Mouse (Mus musculus) stomach, embryonic 16.5 days (tissue): Measurements from ENCODE around the gene Ddx23. TPM values are rescaled to one million over a fixed set of nuclear protein-coding genes. Genes with fewer than 3 reads are reported as not detected.
A peak's percentile ranks its signal among the peaks of the same experiment; 100 is the strongest.

Source experiments
- ATAC-seq: fragments of 200-750 bp; cut with Nextera tagmentation; 2 replicates; pipeline ENCODE4 v1.8.0; 2017; ENCODE audit warnings: moderate number of reproducible peaks, moderate TSS enrichment; ENCODE audit not compliant: insufficient read depth, low FRiP score
- H3K27ac ChIP-seq: fragments of 300-500 bp; sonication (generic); 2 replicates; pipeline ENCODE4 v1.5.1; 2014; ENCODE audit warnings: low read length
- H3K27me3 ChIP-seq: fragments of 300-500 bp; sonication (generic); 2 replicates; pipeline ENCODE4 v1.6.1; 2014; ENCODE audit warnings: low read length, control low read depth, mixed read lengths; ENCODE audit not compliant: control insufficient read depth, insufficient read depth
- H3K36me3 ChIP-seq: fragments of 300-500 bp; sonication (generic); 2 replicates; pipeline ENCODE4 v1.6.1; 2014; ENCODE audit warnings: low read length; ENCODE audit not compliant: control insufficient read depth, insufficient read depth
- H3K4me1 ChIP-seq: fragments of 300-500 bp; sonication (generic); 2 replicates; pipeline ENCODE4 v1.6.1; 2014; ENCODE audit warnings: low read length, control low read depth, mixed read lengths; ENCODE audit not compliant: control insufficient read depth, insufficient read depth
- H3K4me2 ChIP-seq: fragments of 300-500 bp; sonication (generic); 2 replicates; pipeline ENCODE4 v1.6.1; 2014; ENCODE audit warnings: low read depth, low read length, mixed read lengths
- H3K4me3 ChIP-seq: fragments of 300-500 bp; sonication (generic); replicated peaks from 2 replicates; pipeline ENCODE4 v1.5.1; 2014; ENCODE audit warnings: mild to moderate bottlenecking, low read length
- H3K9ac ChIP-seq: fragments of 300-500 bp; sonication (generic); 2 replicates; pipeline ENCODE4 v1.6.1; 2014; ENCODE audit warnings: low read length
- H3K9me3 ChIP-seq: fragments of 300-500 bp; sonication (generic); replicated peaks from 2 replicates; pipeline ENCODE4 v1.6.1; 2016; ENCODE audit warnings: low read length, control low read depth; ENCODE audit not compliant: control insufficient read depth
- WGBS: fragments of 180-500 bp; shearing (Covaris S2); extraction: QIAGEN DNeasy Blood & Tissue Kit; methylation state at CpG from one replicate; pipeline ENCODE4 v1.1.7; 2014; 5-methylcytosine and 5-hydroxymethylcytosine counted together
- polyA plus RNA-seq: library from polyadenylated mRNA; unstranded; fragments of >200 nt; fragmentation: Nextera tagmentation; extraction: Ambion mirVana; gene quantifications from 2 replicates; pipeline ENCODE4 v1.2.1, GENCODE M21; 2015

Ddx23 gene
- polyA plus RNA-seq, result 17.0 and 18.6 TPM in 2 replicates

DNA sequence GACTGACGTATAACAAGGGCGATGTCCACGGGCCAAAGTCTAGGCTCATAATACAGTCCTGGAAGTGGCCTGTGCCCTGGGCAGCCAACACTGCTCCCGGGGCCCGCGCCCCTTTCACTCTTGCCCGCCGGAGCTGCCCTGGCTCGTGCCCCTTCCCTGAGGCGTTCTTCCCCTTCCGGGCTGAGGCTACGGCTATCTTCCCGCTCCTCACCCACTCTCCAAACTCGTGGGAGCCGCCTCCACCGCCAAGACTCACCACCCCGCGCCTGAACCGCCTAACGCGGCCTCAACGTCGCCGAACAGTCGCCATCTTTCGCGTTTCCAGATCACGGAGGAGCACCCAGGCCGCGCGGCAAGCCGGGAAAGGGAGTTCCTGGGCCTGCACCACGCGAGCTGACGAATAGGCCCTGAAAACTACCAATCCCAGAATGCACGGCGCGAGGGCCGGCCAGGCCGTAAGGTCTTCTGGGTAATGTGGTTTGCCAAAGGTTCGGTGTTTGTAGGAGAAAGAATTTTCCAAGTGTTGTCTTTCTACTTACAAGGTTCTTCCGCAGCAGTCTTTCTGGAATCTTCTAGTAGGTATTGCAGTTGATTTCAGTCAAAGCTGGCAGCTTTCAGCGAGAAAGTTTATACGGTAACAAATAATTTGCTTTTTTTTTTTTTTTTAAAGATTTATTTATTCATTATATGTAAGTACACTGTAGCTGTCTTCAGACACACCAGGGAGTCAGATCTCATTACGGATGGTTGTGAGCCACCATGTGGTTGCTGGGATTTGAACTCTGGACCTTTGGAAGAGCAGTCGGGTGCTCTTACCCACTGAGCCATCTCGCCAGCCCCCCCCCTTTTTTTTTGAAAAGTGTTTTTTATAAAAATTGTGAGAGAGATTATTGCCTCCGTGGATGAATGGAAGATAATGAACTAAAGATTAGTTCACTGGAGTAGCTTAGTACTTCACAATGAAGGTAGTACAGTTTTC is at the start of gene Ddx23:
Gene Ddx23 (minus strand): TSS at position 328 of the 979 bp plus-strand sequence.
- Histone ChIP-seq H3K27me3 (no peaks in the 10 kb centered on the region), H3K4me1 (no peaks in the 10 kb centered on the region), H3K4me2 (peak within 1 kb of the TSS; percentile 68), H3K27ac (peak within 1 kb of the TSS; percentile 90), H3K9ac (peak within 1 kb of the TSS; percentile 94), H3K36me3 (peaks cover 5% of the 10 kb centered on the region), H3K4me3 (peak within 1 kb of the TSS; percentile 76), H3K9me3 (no peaks in the 10 kb centered on the region)
- peak; percentile 97 for ATAC-seq
- WGBS, result 3% methylated on average over 47 of the region's 48 CpGs

DNA sequence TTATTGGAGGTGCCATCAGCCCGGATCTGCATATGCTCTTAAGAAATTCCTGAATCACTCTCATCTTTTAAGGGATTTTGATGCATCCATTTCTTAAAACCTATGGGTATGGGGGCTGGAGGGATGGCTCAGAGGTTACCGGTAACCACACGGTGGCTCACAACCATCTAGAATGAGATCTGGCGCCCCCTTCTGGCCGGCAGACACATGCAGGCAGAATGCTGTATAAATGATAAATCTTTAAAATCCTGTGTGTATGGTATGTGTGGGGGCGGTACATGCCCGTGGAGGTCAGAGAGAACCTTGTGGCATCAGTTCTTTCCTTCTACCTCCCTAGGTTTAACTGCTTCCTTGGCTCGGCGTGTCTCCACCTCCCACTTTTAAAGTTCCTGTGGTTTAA is 47.7 kb upstream of the Ddx23 start:
- Histone ChIP-seq H3K9me3 (no peaks in the 10 kb centered on the region), H3K9ac (no peak overlapping the region), H3K4me3 (no peak overlapping the region), H3K36me3 (no peaks in the 10 kb centered on the region), H3K4me2 (no peak overlapping the region), H3K27me3 (no peaks in the 10 kb centered on the region), H3K4me1 (no peaks in the 10 kb centered on the region), H3K27ac (no peak overlapping the region)
- no peak for ATAC-seq
- WGBS, result 13% methylated on average over 9 of the region's 9 CpGs

DNA sequence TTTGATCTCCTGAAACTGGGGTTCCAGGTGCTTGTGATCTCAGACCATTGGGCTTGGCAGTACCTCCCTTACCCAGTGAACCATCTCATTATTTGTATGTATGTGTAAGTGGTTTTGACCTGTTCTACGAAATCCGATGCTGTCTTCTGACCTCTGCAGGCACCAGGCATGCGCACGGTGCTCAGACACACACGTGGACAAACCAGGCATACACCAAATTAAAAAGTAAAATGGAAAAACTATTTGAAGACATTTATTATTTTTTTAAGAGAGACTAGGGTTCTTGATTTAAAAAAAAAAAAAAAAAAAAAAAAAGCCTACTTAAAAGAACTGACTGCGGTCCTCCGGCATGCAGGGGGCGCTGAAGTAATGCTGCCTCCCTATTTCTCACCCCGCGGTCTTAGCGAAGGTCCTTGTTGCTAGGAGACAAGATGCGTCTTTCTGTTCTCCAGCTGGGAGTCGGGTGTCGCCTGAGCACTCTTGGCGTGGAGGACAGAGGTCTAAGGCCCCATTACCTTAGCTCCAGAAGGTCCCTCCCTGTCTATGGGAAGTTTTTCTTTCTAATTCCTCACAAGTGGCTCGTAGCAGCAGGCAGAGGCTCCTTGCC is 45.2 kb upstream of the Ddx23 start, which contains the start of gene Ccdc65:
Gene Ccdc65 (plus strand): TSS at position 442 of the 607 bp plus-strand sequence.
- ATAC-seq, result peak; percentile 56; the same call in 1 of the 2 replicates
- Histone ChIP-seq H3K4me2 (peak within 1 kb of the TSS; percentile 51), H3K4me3 (peak within 1 kb of the TSS; percentile 41), H3K36me3 (no peaks in the 10 kb centered on the region), H3K27ac (no peak within 1 kb of the TSS), H3K4me1 (no peaks in the 10 kb centered on the region), H3K9ac (0 out of 2 replicates have a peak within 1 kb of the TSS, but pooled peaks have one; percentile 5), H3K27me3 (peaks cover 4% of the 10 kb centered on the region; the same call in 1 of the 2 replicates), H3K9me3 (no peaks in the 10 kb centered on the region)
- 16% methylated on average over 16 of the region's 16 CpGs for WGBS

DNA sequence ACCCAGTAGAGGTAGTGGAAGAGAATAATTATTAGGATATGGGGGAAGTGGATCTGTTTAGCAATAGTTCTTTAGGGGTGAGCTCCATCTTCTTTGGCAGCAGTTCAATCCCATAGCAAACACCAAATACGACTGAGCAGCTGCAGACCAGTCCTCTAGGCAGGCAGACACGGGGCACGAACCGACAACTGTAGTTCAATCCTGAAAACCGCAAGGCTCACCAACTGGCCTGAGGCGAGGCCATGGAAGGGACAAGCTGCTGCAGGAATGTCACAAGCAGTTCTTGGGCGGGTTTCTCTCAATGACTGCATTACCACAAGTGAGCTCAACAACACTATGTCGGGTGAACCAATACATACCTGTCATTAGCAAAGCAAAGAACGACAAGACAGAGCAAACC is 41.6 kb upstream of the Ddx23 start:
- Histone ChIP-seq H3K9me3 (no peaks in the 10 kb centered on the region), H3K27me3 (peaks cover 17% of the 10 kb centered on the region), H3K4me3 (no peak overlapping the region), H3K4me1 (no peaks in the 10 kb centered on the region), H3K9ac (no peak overlapping the region), H3K27ac (no peak overlapping the region), H3K4me2 (no peak overlapping the region), H3K36me3 (no peaks in the 10 kb centered on the region)
- WGBS, result 58% methylated on average over 9 of the region's 9 CpGs
- no peak for ATAC-seq

DNA sequence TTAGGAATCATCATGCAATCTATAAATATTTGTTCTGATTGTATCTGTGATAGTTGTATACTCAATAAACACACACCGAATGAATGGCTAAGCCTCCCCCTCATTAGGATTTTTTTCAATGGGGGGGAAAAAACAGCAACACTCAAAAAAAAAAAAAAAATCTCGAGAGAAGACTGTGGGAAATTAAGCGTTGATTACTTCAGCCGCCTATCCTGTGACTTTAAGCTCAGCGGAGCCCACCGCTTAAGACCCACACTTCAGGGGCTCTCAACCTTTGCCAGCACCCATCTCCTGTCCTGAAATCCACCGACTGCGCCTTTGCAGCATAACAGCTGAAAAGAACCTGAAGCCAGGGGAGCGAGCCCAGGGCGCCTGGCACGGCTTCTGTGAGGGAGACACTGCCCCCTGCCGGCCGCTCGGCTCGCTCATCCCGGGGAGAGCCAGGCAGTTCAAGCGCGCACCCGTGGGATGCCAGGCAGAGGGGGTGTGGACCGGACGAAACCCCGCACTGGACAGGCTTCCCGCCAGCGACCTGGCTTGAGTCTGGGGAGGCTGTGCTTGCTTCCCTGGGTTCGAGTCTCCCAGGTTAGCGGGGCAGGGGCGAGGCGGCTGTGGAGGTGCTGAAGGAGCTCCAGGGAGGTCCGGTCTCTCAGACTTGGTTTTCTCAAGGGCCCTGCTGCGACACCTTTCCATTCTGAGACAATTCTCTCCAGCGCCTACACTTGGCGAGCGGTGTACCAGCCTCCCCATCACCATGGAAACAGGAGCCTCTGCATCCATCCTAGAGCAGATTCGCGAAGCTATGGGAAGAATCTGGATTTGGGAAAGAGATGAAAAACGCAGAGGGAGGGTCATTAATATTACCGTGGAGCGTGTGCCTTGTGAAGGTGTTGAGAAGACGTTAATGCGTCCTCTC is 36.8 kb upstream of the Ddx23 start:
- H3K36me3 ChIP-seq, result no peaks in the 10 kb centered on the region
- H3K4me3 ChIP-seq, result peak overlapping the region; percentile 22
- H3K9ac ChIP-seq, result peak overlapping the region; percentile 55; the same call in 1 of the 2 replicates
- peak; percentile 86 for ATAC-seq
- H3K9me3 ChIP-seq, result no peaks in the 10 kb centered on the region
- H3K27ac ChIP-seq, result no peak overlapping the region
- WGBS, result 3% methylated on average over 40 of the region's 40 CpGs
- H3K27me3 ChIP-seq, result peaks cover 17% of the 10 kb centered on the region
- H3K4me2 ChIP-seq, result peak overlapping the region; percentile 45
- 0 out of 2 replicates have a peak, but pooled peaks cover 2% of the 10 kb centered on the region for H3K4me1 ChIP-seq

DNA sequence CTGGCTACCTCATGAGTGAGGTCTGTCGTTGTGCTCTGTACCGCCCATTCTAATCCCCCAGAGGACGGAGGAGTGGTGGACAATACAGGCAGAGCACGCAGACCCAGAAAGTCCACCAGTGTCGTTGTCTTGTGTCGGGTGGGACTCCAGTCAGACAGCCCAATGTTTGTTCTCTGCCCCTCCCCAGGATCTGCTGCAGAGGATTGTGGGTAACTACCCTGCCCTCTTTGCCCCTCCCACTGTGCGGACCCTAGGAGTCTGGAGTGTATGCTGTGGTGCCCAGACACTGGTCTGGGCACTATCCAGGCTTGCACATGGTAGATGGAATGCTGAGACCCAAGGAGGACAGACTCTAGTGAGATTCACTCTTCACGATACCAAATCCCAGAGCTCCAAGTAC is 33.5 kb upstream of the Ddx23 start:
- no peak for ATAC-seq
- Histone ChIP-seq H3K9ac (no peak overlapping the region), H3K9me3 (no peaks in the 10 kb centered on the region), H3K4me1 (0 out of 2 replicates have a peak, but pooled peaks cover 11% of the 10 kb centered on the region), H3K27ac (no peak overlapping the region), H3K36me3 (no peaks in the 10 kb centered on the region), H3K4me3 (no peak overlapping the region), H3K27me3 (peaks cover 8% of the 10 kb centered on the region), H3K4me2 (no peak overlapping the region)
- WGBS, result 45% methylated on average over 8 of the region's 8 CpGs

DNA sequence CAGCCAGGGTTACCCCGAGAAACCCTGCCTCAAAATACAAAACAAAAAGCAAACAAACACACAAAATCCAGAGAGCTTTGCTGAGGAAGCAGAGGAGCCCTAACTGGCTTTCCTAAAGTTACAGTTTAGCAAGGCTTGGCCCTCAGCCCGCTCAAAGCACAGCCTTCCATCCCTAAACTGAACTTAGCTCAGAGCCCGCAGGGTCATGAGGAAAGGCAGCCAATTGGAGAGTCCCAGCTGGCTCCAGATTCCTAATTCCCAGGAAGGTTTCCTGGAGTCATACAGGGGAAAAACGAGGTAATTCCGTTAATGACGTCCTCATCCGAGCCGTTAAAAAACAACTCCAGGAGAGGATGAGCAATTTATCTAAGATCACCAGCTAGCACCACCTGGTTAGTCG is 33.0 kb upstream of the Ddx23 start:
- no peaks in the 10 kb centered on the region for H3K9me3 ChIP-seq
- H3K9ac ChIP-seq, result no peak overlapping the region
- H3K27ac ChIP-seq, result no peak overlapping the region
- no peak overlapping the region for H3K4me3 ChIP-seq
- H3K36me3 ChIP-seq, result no peaks in the 10 kb centered on the region
- H3K4me2 ChIP-seq, result no peak overlapping the region
- H3K4me1 ChIP-seq, result 0 out of 2 replicates have a peak, but pooled peaks cover 11% of the 10 kb centered on the region
- 37% methylated on average over 9 of the region's 9 CpGs for WGBS
- no peak for ATAC-seq
- peaks cover 3% of the 10 kb centered on the region for H3K27me3 ChIP-seq

DNA sequence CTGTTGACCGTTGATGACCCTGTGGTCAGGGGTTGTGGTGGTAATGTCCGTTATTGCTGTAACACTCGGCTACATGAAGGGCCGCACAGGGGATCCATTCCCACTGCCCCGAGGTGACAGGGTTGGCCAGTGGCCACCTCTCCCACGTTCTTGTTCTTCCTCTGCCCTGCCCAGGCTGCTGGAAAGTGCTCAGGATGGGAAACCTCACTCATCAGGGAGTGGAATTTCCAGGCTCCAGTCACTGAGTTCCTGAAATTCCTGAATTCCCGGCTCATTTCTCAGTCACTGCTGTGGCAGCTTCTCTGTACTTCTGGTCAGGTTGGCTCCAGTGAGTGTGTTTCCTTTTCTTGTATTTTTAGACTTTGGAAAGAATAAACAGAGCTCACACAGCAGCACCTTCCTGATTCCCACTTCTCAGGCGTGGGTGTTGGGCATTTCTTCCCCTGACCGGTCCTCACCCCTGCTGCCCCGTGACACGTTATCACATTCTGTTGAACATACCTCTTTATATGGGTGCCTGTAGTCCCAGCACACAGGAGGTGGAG is 29.5 kb upstream of the Ddx23 start:
- ATAC-seq, result peak; percentile 68
- H3K9ac ChIP-seq, result no peak overlapping the region
- H3K27me3 ChIP-seq, result no peaks in the 10 kb centered on the region
- no peak overlapping the region for H3K4me2 ChIP-seq
- H3K27ac ChIP-seq, result no peak overlapping the region
- no peaks in the 10 kb centered on the region for H3K36me3 ChIP-seq
- no peaks in the 10 kb centered on the region for H3K9me3 ChIP-seq
- 26% methylated on average over 11 of the region's 11 CpGs for WGBS
- H3K4me3 ChIP-seq, result no peak overlapping the region
- H3K4me1 ChIP-seq, result 0 out of 2 replicates have a peak, but pooled peaks cover 11% of the 10 kb centered on the region
